Mouse (Mus musculus): ENCODE data around the gene Bex6. TPM values are rescaled to one million over a fixed set of nuclear protein-coding genes. Genes with fewer than 3 reads are reported as not detected.

The Bex6 gene
- polyA plus RNA-seq, 1 experiment: not detected

DNA sequence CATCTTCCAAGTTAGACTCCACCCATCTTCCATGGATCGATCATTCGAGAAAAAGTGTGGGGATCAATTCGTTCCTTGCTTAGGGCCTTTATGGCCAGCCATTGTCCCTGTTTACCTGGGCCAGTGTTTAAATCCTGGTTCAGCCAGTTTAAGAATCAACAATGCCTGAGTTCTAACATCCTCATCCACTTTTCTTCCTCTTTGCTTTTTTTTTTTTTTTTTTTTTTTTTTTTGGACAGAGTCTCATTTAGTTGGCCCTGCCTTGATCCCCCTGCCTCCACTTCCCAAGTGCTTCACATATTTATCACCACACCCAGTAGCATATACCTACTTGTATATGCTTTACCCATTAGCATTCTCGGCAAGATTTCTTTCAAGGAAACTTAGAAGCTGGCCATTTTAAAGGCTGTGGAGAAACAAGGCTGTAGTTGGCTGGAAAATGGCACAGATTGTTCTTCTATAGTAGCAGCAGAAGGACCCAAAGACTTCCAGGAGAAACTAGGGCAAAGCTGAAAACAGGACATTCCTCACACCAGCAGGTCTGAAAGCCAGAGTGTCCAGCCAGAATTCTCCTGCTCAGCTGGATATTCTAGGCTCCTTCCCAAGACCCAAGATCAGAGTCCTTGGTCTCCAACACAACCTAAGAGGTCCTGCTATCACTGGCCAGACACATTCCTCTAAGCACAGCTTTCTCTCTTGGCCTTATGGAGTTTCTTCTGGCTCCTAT lies 11.6 kb upstream of the Bex6 start:
- 0 out of 2 replicates have a peak, but pooled peaks cover 2% of the 10 kb centered on the region for H3K4me1 ChIP-seq (ENCODE audit: control insufficient read depth, insufficient read depth, low read length)
- DNase-seq: no peak
- no peak overlapping the region for H3K4me3 ChIP-seq (replicated peaks; ENCODE audit: extremely low read depth, low read depth, low read length)
- no peak for TF ChIP-seq CTCF (IDR thresholded peaks at IDR 0.05; ENCODE audit: insufficient read depth, low read length)
- 92% methylated on average over 4 of the region's 4 CpGs for WGBS

DNA sequence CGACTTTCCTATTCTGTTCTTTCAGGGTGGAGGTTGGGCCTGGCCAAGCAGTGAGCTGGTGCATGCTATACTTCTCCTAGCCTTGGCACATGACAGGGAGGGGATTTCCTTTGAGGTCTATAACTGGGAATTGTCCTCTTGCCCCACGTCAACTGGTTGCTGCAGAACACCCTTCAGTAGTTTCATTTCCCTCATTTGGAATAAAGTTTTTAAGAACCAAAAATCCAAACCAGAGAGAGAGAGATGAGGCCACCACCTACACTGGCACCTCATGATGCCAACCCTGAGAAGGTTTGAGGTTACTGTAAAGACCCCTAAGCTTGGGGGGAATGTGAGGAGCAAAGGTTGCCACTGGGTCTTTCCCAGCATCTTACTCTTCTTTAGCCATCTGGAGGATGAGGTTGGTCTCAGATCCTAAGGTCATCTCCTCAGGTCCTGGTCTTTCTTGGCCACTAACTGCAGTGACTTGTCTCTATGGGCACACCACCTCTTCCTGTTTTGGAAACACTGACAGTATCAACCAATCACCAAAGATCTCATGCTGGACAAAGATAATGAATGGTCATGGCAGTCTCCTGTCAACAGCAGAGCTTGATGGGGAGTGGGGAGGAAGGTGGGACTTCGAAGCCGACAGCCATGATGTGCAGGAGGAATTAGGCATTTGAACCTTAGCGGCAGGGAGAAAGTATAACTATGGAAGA lies 8.4 kb upstream of the Bex6 start:
- no peak for TF ChIP-seq POLR2A (IDR thresholded peaks at IDR 0.05; ENCODE audit: borderline replicate concordance, extremely low read depth, low read depth, low read length)
- TF ChIP-seq CTCF (IDR thresholded peaks at IDR 0.05; ENCODE audit: insufficient read depth, low read length): no peak
- 72% methylated on average over 5 of the region's 5 CpGs for WGBS
- Histone ChIP-seq H3K4me3 (replicated peaks; ENCODE audit: extremely low read depth, low read depth, low read length) (no peak overlapping the region), H3K4me1 (ENCODE audit: control insufficient read depth, insufficient read depth, low read length) (no peaks in the 10 kb centered on the region)
- no peak for DNase-seq

DNA sequence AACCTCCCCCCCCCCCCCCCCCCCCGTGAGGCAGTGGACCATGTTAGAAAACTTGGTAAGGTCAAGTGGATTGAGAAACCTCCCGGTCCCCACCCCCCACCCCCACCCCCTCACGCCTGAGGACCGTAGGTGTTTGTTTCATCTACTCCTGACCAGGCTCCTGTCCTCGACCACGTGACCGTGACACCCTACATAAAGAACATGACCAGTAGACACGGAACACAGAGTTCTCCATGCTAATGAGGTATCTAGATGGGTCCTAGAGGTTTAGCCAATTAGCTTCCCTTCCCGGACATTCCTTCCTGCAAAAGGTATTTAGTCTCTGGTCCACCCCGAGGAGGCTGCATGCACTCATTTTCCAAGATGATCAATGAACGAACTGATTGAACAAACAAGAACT lies 6.2 kb upstream of the Bex6 start:
- H3K4me3 ChIP-seq (replicated peaks; ENCODE audit: extremely low read depth, low read depth, low read length): no peak overlapping the region
- no peak for DNase-seq
- no peaks in the 10 kb centered on the region for H3K4me1 ChIP-seq (ENCODE audit: control insufficient read depth, insufficient read depth, low read length)
- no peak for TF ChIP-seq POLR2A (IDR thresholded peaks at IDR 0.05; ENCODE audit: borderline replicate concordance, extremely low read depth, low read depth, low read length)
- TF ChIP-seq CTCF (IDR thresholded peaks at IDR 0.05; ENCODE audit: insufficient read depth, low read length): no peak
- WGBS: 64% methylated on average over 11 of the region's 11 CpGs

DNA sequence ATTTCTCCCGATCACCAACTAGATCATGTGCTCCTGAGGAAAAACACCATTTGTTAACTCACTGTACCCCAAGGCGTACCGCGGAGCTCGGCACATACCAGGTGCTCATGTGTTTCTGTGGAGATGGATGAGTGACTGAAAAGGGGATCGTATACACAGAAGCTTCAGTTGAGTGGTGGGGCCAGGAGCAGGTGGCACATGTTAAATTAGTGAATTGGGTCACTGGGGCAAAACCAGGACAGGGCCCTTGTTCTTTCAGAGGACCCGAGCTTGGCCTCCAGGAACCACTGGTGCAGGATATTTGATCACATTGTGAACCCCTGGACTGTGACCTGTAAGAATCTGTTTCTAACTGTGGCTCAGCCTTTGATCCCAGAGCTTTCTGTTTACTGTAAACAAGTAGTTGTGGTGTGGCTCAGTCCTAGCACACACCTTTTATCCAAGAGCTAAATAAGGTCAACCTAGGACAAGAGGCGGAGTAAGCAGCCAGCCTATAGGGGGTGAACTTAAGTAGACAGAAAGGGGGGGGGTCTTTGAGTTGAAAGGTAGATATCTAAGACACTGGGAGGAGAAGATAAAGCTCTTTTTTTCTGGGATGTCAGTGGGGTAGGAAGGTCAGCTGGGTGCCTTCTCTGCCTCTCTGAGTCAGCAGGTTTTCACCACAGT lies 5.2 kb upstream of the Bex6 start:
- no peak overlapping the region for H3K4me3 ChIP-seq (replicated peaks; ENCODE audit: extremely low read depth, low read depth, low read length)
- DNase-seq: no peak
- 85% methylated on average over 8 of the region's 8 CpGs for WGBS
- TF ChIP-seq CTCF (IDR thresholded peaks at IDR 0.05; ENCODE audit: insufficient read depth, low read length) (no peak), POLR2A (IDR thresholded peaks at IDR 0.05; ENCODE audit: borderline replicate concordance, extremely low read depth, low read depth, low read length) (no peak)
- no peaks in the 10 kb centered on the region; the same call in 1 of the 2 replicates for H3K4me1 ChIP-seq (ENCODE audit: control insufficient read depth, insufficient read depth, low read length)

DNA sequence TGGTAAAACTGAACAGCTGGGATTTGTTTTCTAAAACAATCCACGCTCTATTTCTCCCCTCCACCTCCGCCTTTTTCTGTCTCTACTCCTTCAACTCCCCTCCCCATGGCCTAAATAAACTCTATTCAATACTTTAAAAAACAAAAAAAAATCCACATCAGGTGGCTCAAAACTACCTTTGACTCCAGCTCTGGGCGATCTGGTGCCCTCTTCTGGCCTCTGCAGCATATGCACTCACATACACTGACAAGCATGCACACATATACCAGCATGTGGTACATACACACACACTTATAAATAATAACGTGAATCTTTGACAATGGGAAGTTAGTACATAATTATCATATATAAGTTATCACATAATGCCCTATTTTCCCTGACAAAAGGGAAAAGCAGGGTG lies 4.6 kb upstream of the Bex6 start:
- DNase-seq: no peak

DNA sequence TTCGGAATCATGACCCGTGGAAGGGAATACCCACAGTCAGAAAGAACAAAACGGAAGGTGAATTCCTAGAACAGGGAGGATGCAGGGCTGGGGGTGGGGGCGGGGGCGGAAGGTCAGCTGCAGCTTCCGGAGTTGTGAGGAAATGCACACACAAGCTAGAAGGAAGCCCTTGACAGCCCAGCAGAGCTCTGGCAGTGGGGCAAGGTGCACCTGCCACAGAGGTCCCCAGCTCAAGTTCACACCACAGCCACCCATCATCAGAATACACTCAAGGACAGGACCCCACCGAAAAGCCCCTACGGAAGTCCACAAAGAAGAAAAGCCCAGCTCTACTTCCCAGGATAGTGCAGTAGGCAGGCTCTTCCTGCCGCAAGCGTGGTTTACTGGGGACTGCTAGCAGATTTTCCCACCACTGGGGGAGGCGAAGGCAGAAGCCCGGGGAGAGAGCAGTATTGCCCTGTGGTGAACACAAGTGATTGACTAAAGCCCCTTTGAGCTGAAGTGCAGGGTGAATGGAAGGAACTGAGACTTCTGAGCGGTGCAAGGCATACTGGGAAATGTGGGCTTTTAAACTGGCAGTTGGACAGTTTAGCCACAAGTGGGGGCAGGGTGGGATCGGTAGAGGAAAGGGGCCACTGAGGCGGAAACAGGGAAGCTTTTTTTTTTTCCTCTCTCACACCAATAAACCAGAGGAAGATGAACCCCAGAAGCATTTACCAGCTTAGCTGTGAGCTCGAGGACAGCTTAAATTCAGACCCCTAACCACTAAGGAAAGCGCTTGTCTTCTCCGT lies 2.5 kb upstream of the Bex6 start:
- Histone ChIP-seq H3K4me3 (replicated peaks; ENCODE audit: extremely low read depth, low read depth, low read length) (peak overlapping the region; percentile 2), H3K4me1 (ENCODE audit: control insufficient read depth, insufficient read depth, low read length) (no peaks in the 10 kb centered on the region; the same call in 1 of the 2 replicates)
- WGBS: 33% methylated on average over 18 of the region's 18 CpGs
- peak; percentile 37; the same call in 1 of the 2 replicates for TF ChIP-seq POLR2A (IDR thresholded peaks at IDR 0.05; ENCODE audit: borderline replicate concordance, extremely low read depth, low read depth, low read length)
- TF ChIP-seq CTCF (IDR thresholded peaks at IDR 0.05; ENCODE audit: insufficient read depth, low read length): no peak
- peak; percentile 27 for DNase-seq

More for the DNA sequence above, 4.6 kb upstream of the Bex6 start:
- 86% methylated on average over 4 of the region's 4 CpGs for WGBS
- no peaks in the 10 kb centered on the region; the same call in 1 of the 2 replicates for H3K4me1 ChIP-seq (ENCODE audit: control insufficient read depth, insufficient read depth, low read length)
- H3K4me3 ChIP-seq (replicated peaks; ENCODE audit: extremely low read depth, low read depth, low read length): no peak overlapping the region
- TF ChIP-seq CTCF (IDR thresholded peaks at IDR 0.05; ENCODE audit: insufficient read depth, low read length): peak; percentile 18; the same call in 1 of the 2 replicates
- TF ChIP-seq POLR2A (IDR thresholded peaks at IDR 0.05; ENCODE audit: borderline replicate concordance, extremely low read depth, low read depth, low read length): no peak

DNA sequence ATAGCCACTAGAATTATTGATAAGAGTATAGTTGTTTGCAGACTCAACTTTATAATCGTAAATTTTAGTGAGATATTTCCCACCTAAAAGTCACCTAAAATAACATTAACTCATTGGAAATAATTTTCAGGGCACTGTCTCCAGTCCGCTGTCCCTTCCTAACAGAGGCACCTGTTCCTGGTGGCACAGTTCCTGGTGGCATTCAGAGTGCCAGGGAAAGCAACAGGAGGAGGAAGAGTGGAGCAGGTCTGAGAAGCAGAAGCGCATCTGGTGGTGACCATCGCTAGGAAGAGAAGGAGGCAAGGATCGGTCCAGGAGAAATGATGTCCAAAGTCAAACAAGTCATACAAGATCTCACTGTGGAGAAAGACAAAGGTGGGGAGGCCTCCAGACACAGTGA lies 6.4 kb downstream of the Bex6 start:
- DNase-seq: no peak
- no peak for TF ChIP-seq CTCF (IDR thresholded peaks at IDR 0.05; ENCODE audit: insufficient read depth, low read length)
- no peak for TF ChIP-seq POLR2A (IDR thresholded peaks at IDR 0.05; ENCODE audit: borderline replicate concordance, extremely low read depth, low read depth, low read length)
- H3K4me3 ChIP-seq (replicated peaks; ENCODE audit: extremely low read depth, low read depth, low read length): no peak overlapping the region
- no peaks in the 10 kb centered on the region for H3K4me1 ChIP-seq (ENCODE audit: control insufficient read depth, insufficient read depth, low read length)
- WGBS: 91% methylated on average over 5 of the region's 5 CpGs

DNA sequence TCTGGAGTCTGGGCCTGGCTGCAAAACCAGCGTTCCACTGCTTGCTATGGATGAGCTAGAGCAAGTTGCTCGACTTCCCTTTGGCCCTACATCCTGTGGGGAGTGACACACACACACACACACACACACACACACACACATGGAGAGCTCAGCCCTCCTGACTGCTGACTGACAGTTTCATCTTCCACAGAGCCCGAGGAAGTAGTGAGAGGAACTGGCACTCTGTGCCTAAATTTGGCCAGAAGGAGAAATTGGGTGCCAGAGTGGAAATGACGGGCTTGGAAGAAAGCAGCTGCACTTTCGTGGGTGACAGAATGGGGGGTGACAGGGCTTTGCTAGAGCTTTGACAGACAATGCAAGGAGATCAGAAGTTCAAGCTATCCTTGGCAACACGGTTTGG lies 9.5 kb downstream of the Bex6 start:
- Histone ChIP-seq H3K4me3 (replicated peaks; ENCODE audit: extremely low read depth, low read depth, low read length) (no peak overlapping the region), H3K4me1 (ENCODE audit: control insufficient read depth, insufficient read depth, low read length) (no peaks in the 10 kb centered on the region)
- TF ChIP-seq CTCF (IDR thresholded peaks at IDR 0.05; ENCODE audit: insufficient read depth, low read length) (no peak), POLR2A (IDR thresholded peaks at IDR 0.05; ENCODE audit: borderline replicate concordance, extremely low read depth, low read depth, low read length) (no peak)
- 13% methylated on average over 6 of the region's 6 CpGs for WGBS
- DNase-seq: no peak

DNA sequence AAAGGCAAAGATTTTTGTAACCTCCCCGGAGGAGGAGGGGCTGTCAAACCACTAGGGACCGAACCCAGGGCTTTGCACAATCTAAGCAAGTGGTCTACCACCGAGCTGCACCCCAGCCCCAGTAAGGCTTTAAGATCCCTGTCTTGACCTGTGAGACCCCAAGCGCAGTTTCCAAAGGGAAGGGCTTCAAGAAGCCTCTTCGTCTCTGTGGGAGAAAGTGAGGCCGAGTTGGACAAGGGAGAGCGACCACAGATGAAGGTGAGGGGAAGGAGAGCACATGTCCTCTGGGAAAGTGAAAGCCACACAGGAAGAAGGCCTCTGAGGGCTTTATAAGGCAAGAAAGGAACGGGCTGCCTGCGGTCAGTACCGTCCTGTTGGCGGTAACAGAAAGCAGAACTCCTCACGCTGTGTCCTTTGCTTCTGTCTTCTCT lies 10.4 kb downstream of the Bex6 start:
- no peak for DNase-seq
- 53% methylated on average over 11 of the region's 12 CpGs for WGBS
- no peak overlapping the region for H3K4me3 ChIP-seq (replicated peaks; ENCODE audit: extremely low read depth, low read depth, low read length)
- H3K4me1 ChIP-seq (ENCODE audit: control insufficient read depth, insufficient read depth, low read length): no peaks in the 10 kb centered on the region
- TF ChIP-seq CTCF (IDR thresholded peaks at IDR 0.05; ENCODE audit: insufficient read depth, low read length) (no peak), POLR2A (IDR thresholded peaks at IDR 0.05; ENCODE audit: borderline replicate concordance, extremely low read depth, low read depth, low read length) (peak; percentile 11; the same call in 1 of the 2 replicates)
